Mouse (Mus musculus): ENCODE measurements around the gene Fat3. TPM values are rescaled to one million over a fixed set of nuclear protein-coding genes. Genes with fewer than 3 reads are reported as not detected.
A peak's percentile ranks its signal among the peaks of the same experiment; 100 is the strongest.

The Fat3 gene
- polyA plus RNA-seq, 1 experiment, result 0.14 TPM

- 93% methylated on average over 4 of the region's 4 CpGs for WGBS
- TF ChIP-seq POLR2A (IDR thresholded peaks at IDR 0.05; ENCODE audit: low read depth, low read length) (no peak), CTCF (conservative IDR thresholded peaks at IDR 0.05; ENCODE audit: insufficient read depth, insufficient read length, low read depth, low read length) (no peak)
- H3K4me1 ChIP-seq (ENCODE audit: control insufficient read depth, insufficient read depth, low read length), result no peaks in the 10 kb centered on the region
- no peak for DNase-seq
- H3K36me3 ChIP-seq (ENCODE audit: control insufficient read depth, insufficient read depth, low read length), result no peaks in the 10 kb centered on the region
- no peaks in the 10 kb centered on the region for H3K27me3 ChIP-seq (replicated peaks; ENCODE audit: control insufficient read depth, insufficient read depth, low read length)
- H3K27ac ChIP-seq (ENCODE audit: insufficient read depth, low read depth, low read length), result no peak overlapping the region
- no peak overlapping the region for H3K4me3 ChIP-seq (ENCODE audit: insufficient read depth, low read depth, low read length)
These were observed 254.3 kb downstream of the Fat3 start for GRCm38 (mm10) chr9:16246741-16247140.

GRCm38 (mm10) chr9:16231575-16231974 lies 269.5 kb downstream of the Fat3 start:
- Histone ChIP-seq H3K4me3 (ENCODE audit: insufficient read depth, low read depth, low read length) (no peak overlapping the region), H3K36me3 (ENCODE audit: control insufficient read depth, insufficient read depth, low read length) (no peaks in the 10 kb centered on the region), H3K27ac (ENCODE audit: insufficient read depth, low read depth, low read length) (no peak overlapping the region), H3K27me3 (replicated peaks; ENCODE audit: control insufficient read depth, insufficient read depth, low read length) (no peaks in the 10 kb centered on the region), H3K4me1 (ENCODE audit: control insufficient read depth, insufficient read depth, low read length) (no peaks in the 10 kb centered on the region)
- no peak for TF ChIP-seq CTCF (conservative IDR thresholded peaks at IDR 0.05; ENCODE audit: insufficient read depth, insufficient read length, low read depth, low read length)
- no peak for TF ChIP-seq POLR2A (IDR thresholded peaks at IDR 0.05; ENCODE audit: low read depth, low read length)
- 46% methylated on average over 4 of the region's 4 CpGs for WGBS
- no peak for DNase-seq

GRCm38 (mm10) chr9:16228919-16229318 lies 272.2 kb downstream of the Fat3 start:
- no peak for TF ChIP-seq CTCF (conservative IDR thresholded peaks at IDR 0.05; ENCODE audit: insufficient read depth, insufficient read length, low read depth, low read length)
- no peak for TF ChIP-seq POLR2A (IDR thresholded peaks at IDR 0.05; ENCODE audit: low read depth, low read length)
- H3K4me1 ChIP-seq (ENCODE audit: control insufficient read depth, insufficient read depth, low read length), result no peaks in the 10 kb centered on the region
- WGBS, result 80% methylated on average over 5 of the region's 5 CpGs
- no peaks in the 10 kb centered on the region for H3K36me3 ChIP-seq (ENCODE audit: control insufficient read depth, insufficient read depth, low read length)
- no peak for DNase-seq
- no peak overlapping the region for H3K27ac ChIP-seq (ENCODE audit: insufficient read depth, low read depth, low read length)
- H3K27me3 ChIP-seq (replicated peaks; ENCODE audit: control insufficient read depth, insufficient read depth, low read length), result no peaks in the 10 kb centered on the region
- no peak overlapping the region for H3K4me3 ChIP-seq (ENCODE audit: insufficient read depth, low read depth, low read length)

GRCm38 (mm10) chr9:16227398-16227797 lies 273.7 kb downstream of the Fat3 start:
- Histone ChIP-seq H3K27ac (ENCODE audit: insufficient read depth, low read depth, low read length) (no peak overlapping the region), H3K27me3 (replicated peaks; ENCODE audit: control insufficient read depth, insufficient read depth, low read length) (no peaks in the 10 kb centered on the region), H3K4me3 (ENCODE audit: insufficient read depth, low read depth, low read length) (no peak overlapping the region), H3K36me3 (ENCODE audit: control insufficient read depth, insufficient read depth, low read length) (no peaks in the 10 kb centered on the region), H3K4me1 (ENCODE audit: control insufficient read depth, insufficient read depth, low read length) (no peaks in the 10 kb centered on the region)
- TF ChIP-seq CTCF (conservative IDR thresholded peaks at IDR 0.05; ENCODE audit: insufficient read depth, insufficient read length, low read depth, low read length), result no peak
- no peak for TF ChIP-seq POLR2A (IDR thresholded peaks at IDR 0.05; ENCODE audit: low read depth, low read length)
- no peak for DNase-seq
- WGBS, result 76% methylated on average over 2 of the region's 2 CpGs

- DNase-seq, result no peak
- TF ChIP-seq POLR2A (IDR thresholded peaks at IDR 0.05; ENCODE audit: low read depth, low read length) (no peak), CTCF (conservative IDR thresholded peaks at IDR 0.05; ENCODE audit: insufficient read depth, insufficient read length, low read depth, low read length) (no peak)
- H3K36me3 ChIP-seq (ENCODE audit: control insufficient read depth, insufficient read depth, low read length), result no peaks in the 10 kb centered on the region
These were observed 274.5 kb downstream of the Fat3 start for GRCm38 (mm10) chr9:16226545-16226944.

GRCm38 (mm10) chr9:16221885-16222284 lies 279.2 kb downstream of the Fat3 start:
- Histone ChIP-seq H3K4me1 (ENCODE audit: control insufficient read depth, insufficient read depth, low read length) (no peaks in the 10 kb centered on the region), H3K27ac (ENCODE audit: insufficient read depth, low read depth, low read length) (no peak overlapping the region), H3K27me3 (replicated peaks; ENCODE audit: control insufficient read depth, insufficient read depth, low read length) (no peaks in the 10 kb centered on the region), H3K36me3 (ENCODE audit: control insufficient read depth, insufficient read depth, low read length) (no peaks in the 10 kb centered on the region), H3K4me3 (ENCODE audit: insufficient read depth, low read depth, low read length) (no peak overlapping the region)
- DNase-seq, result peak; percentile 65
- no peak for TF ChIP-seq POLR2A (IDR thresholded peaks at IDR 0.05; ENCODE audit: low read depth, low read length)
- TF ChIP-seq CTCF (conservative IDR thresholded peaks at IDR 0.05; ENCODE audit: insufficient read depth, insufficient read length, low read depth, low read length), result no peak
- 68% methylated on average over 5 of the region's 5 CpGs for WGBS

More at GRCm38 (mm10) chr9:16226545-16226944, 274.5 kb downstream of the Fat3 start:
- no peaks in the 10 kb centered on the region for H3K4me1 ChIP-seq (ENCODE audit: control insufficient read depth, insufficient read depth, low read length)
- no peaks in the 10 kb centered on the region for H3K27me3 ChIP-seq (replicated peaks; ENCODE audit: control insufficient read depth, insufficient read depth, low read length)
- no peak overlapping the region for H3K27ac ChIP-seq (ENCODE audit: insufficient read depth, low read depth, low read length)
- no peak overlapping the region for H3K4me3 ChIP-seq (ENCODE audit: insufficient read depth, low read depth, low read length)

GRCm38 (mm10) chr9:16216235-16216634 lies 284.9 kb downstream of the Fat3 start:
- H3K36me3 ChIP-seq (ENCODE audit: control insufficient read depth, insufficient read depth, low read length), result no peaks in the 10 kb centered on the region
- H3K27ac ChIP-seq (ENCODE audit: insufficient read depth, low read depth, low read length), result no peak overlapping the region
- H3K27me3 ChIP-seq (replicated peaks; ENCODE audit: control insufficient read depth, insufficient read depth, low read length), result no peaks in the 10 kb centered on the region
- peak; percentile 62 for DNase-seq
- 45% methylated on average over 6 of the region's 6 CpGs for WGBS
- H3K4me3 ChIP-seq (ENCODE audit: insufficient read depth, low read depth, low read length), result no peak overlapping the region
- H3K4me1 ChIP-seq (ENCODE audit: control insufficient read depth, insufficient read depth, low read length), result peaks cover 5% of the 10 kb centered on the region; the same call in 1 of the 2 replicates
- TF ChIP-seq POLR2A (IDR thresholded peaks at IDR 0.05; ENCODE audit: low read depth, low read length), result no peak
- TF ChIP-seq CTCF (conservative IDR thresholded peaks at IDR 0.05; ENCODE audit: insufficient read depth, insufficient read length, low read depth, low read length), result no peak

All from kidney, adult 2 months (tissue).